Mouse (Mus musculus) MN1 (cell line): ENCODE results near the gene Plekhm3.
A peak's percentile ranks its signal among the peaks of the same experiment; 100 is the strongest.

Experiments used
- DNase-seq: peaks from one replicate; pipeline ENCODE4 v3.0.0-alpha.2; 2016; ENCODE audit warnings: low spot score

Plekhm3 gene

GRCm38 (mm10) chr1:64773305-64773704, 183.3 kb downstream of the Plekhm3 start:
- DNase-seq, result no peak

GRCm38 (mm10) chr1:64770169-64770568, 186.5 kb downstream of the Plekhm3 start:
- no peak for DNase-seq

GRCm38 (mm10) chr1:64761646-64762045, 195.0 kb downstream of the Plekhm3 start:
- no peak for DNase-seq

GRCm38 (mm10) chr1:64757766-64758165, 198.9 kb downstream of the Plekhm3 start:
- no peak for DNase-seq

GRCm38 (mm10) chr1:64757254-64757653, 199.4 kb downstream of the Plekhm3 start:
- no peak for DNase-seq

- DNase-seq, result no peak
Observed at GRCm38 (mm10) chr1:64756640-64757030, 200.0 kb downstream of the Plekhm3 start.

- no peak for DNase-seq
Observed at GRCm38 (mm10) chr1:64755971-64756639, 200.5 kb downstream of the Plekhm3 start.

GRCm38 (mm10) chr1:64754658-64755057, 202.0 kb downstream of the Plekhm3 start:
- DNase-seq, result no peak

GRCm38 (mm10) chr1:64753668-64754067, 203.0 kb downstream of the Plekhm3 start:
- no peak for DNase-seq

GRCm38 (mm10) chr1:64753109-64753508, 203.5 kb downstream of the Plekhm3 start:
- DNase-seq, result no peak

- no peak for DNase-seq
Observed at GRCm38 (mm10) chr1:64744616-64745015, 212.0 kb downstream of the Plekhm3 start.

- no peak for DNase-seq
Observed at GRCm38 (mm10) chr1:64742741-64743408, 213.7 kb downstream of the Plekhm3 start.

- peak; percentile 39 for DNase-seq
Observed at GRCm38 (mm10) chr1:64738661-64739082, 218.0 kb downstream of the Plekhm3 start.

- DNase-seq, result no peak
Observed at GRCm38 (mm10) chr1:64738180-64738555, 218.5 kb downstream of the Plekhm3 start.

- peak; percentile 94 for DNase-seq
Observed at GRCm38 (mm10) chr1:64737502-64738179, 219.0 kb downstream of the Plekhm3 start, which contains the start of gene Fzd5. Fzd5 (minus strand) TSS chr1:64737751.

GRCm38 (mm10) chr1:64736681-64737501, 219.7 kb downstream of the Plekhm3 start:
- peak; percentile 28 for DNase-seq
